8 mouse cellular contexts compared by ENCODE assay signal in genomic region chr15:86058394-86058915, GRCm38 (mm10). TPM values are rescaled to one million over a fixed set of nuclear protein-coding genes. Genes with fewer than 3 reads are reported as not detected.
DNase-seq lines count a peak whose midpoint lies in the region; ATAC-seq and TF ChIP-seq lines count a peak whose summit lies in the region.

No protein-coding gene starts in this region.

- peak overlapping the region; percentile 53 for H3K27ac ChIP-seq in heart, embryonic 12.5 days (ENCODE audit: poor library complexity, severe bottlenecking)
- peak overlapping the region; percentile 70 for H3K27ac ChIP-seq in kidney, postnatal 0 days
- peak overlapping the region; percentile 92 for H3K27ac ChIP-seq in liver, embryonic 11.5 days (ENCODE audit: low read depth, low read length)
- H3K27ac ChIP-seq in stomach, embryonic 14.5 days (ENCODE audit: low read length), result peak overlapping the region; percentile 58; the same call in 1 of the 2 replicates

- peak overlapping the region; percentile 98 for H3K9ac ChIP-seq in heart, embryonic 12.5 days
- peak overlapping the region; percentile 90 for H3K9ac ChIP-seq in kidney, postnatal 0 days (ENCODE audit: low read depth, low read length)
- H3K9ac ChIP-seq in liver, embryonic 11.5 days (ENCODE audit: low read depth, low read length), result peak overlapping the region; percentile 97
- peak overlapping the region; percentile 81 for H3K9ac ChIP-seq in stomach, embryonic 14.5 days (replicated peaks; ENCODE audit: low read depth, low read length)

- peak; percentile 92 for DNase-seq in CD4-positive helper T cell, adult 2 months (ENCODE audit: low read depth, low spot score)
- DNase-seq in brain, embryonic 18.5 days (ENCODE audit: low read depth, low spot score), result peak; percentile 84
- peak; percentile 83 for DNase-seq in kidney, postnatal 0 days (ENCODE audit: low spot score)
- peak; percentile 80 for DNase-seq in liver, embryonic 11.5 days (ENCODE audit: low spot score)
- peak; percentile 59 to 72 for DNase-seq in natural killer cell, adult 2 months (ENCODE audit: low spot score in 2 of 2)

- peak overlapping the region; percentile 90 for H3K4me3 ChIP-seq in heart, embryonic 12.5 days
- H3K4me3 ChIP-seq in kidney, postnatal 0 days (replicated peaks; ENCODE audit: low read depth, low read length), result peak overlapping the region; percentile 86
- peak overlapping the region; percentile 94 for H3K4me3 ChIP-seq in liver, embryonic 11.5 days (ENCODE audit: low read depth, low read length)
- H3K4me3 ChIP-seq in stomach, embryonic 14.5 days (ENCODE audit: low read depth, low read length), result peak overlapping the region; percentile 87

- no peaks in the 10 kb centered on the region for H3K9me3 ChIP-seq in heart, embryonic 12.5 days (replicated peaks)
- H3K9me3 ChIP-seq in kidney, postnatal 0 days (replicated peaks; ENCODE audit: low read length), result no peaks in the 10 kb centered on the region
- no peaks in the 10 kb centered on the region for H3K9me3 ChIP-seq in liver, embryonic 11.5 days (ENCODE audit: control insufficient read depth, low read length)
- H3K9me3 ChIP-seq in stomach, embryonic 14.5 days (ENCODE audit: control insufficient read depth, low read depth, low read length), result no peaks in the 10 kb centered on the region

- peaks cover 49% of the 10 kb centered on the region for H3K4me1 ChIP-seq in heart, embryonic 12.5 days (replicated peaks)
- H3K4me1 ChIP-seq in kidney, postnatal 0 days (replicated peaks; ENCODE audit: insufficient read depth, low read length), result peaks cover 44% of the 10 kb centered on the region
- H3K4me1 ChIP-seq in liver, embryonic 11.5 days (replicated peaks; ENCODE audit: control insufficient read depth, insufficient read depth, low read length), result peaks cover 73% of the 10 kb centered on the region
- peaks cover 28% of the 10 kb centered on the region for H3K4me1 ChIP-seq in stomach, embryonic 14.5 days (ENCODE audit: control insufficient read depth, insufficient read depth, low read length)

- 1% methylated on average over 69 of the region's 70 CpGs for WGBS in heart, embryonic 12.5 days
- under 1% methylated on average over 48 of the region's 70 CpGs for WGBS in kidney, postnatal 0 days
- WGBS in liver, embryonic 11.5 days, result under 1% methylated on average over 66 of the region's 70 CpGs
- WGBS in stomach, embryonic 14.5 days, result under 1% methylated on average over 39 of the region's 70 CpGs

- H3K36me3 ChIP-seq in heart, embryonic 12.5 days, result no peaks in the 10 kb centered on the region
- no peaks in the 10 kb centered on the region for H3K36me3 ChIP-seq in kidney, postnatal 0 days (ENCODE audit: insufficient read depth, low read length)
- H3K36me3 ChIP-seq in liver, embryonic 11.5 days (ENCODE audit: control insufficient read depth, insufficient read depth, low read length), result no peaks in the 10 kb centered on the region
- no peaks in the 10 kb centered on the region for H3K36me3 ChIP-seq in stomach, embryonic 14.5 days (ENCODE audit: control insufficient read depth, insufficient read depth, low read length)

- peak; percentile 50 for ATAC-seq in erythroid progenitor cell, adult 5-6 weeks (replicated peaks; ENCODE audit: low FRiP score, poor library complexity, severe bottlenecking)
- ATAC-seq in heart, embryonic 12.5 days (ENCODE audit: insufficient number of reproducible peaks, low FRiP score), result peak; percentile 77
- peak; percentile 60 for ATAC-seq in kidney, postnatal 0 days (replicated peaks; ENCODE audit: low FRiP score, low read depth)
- peak; percentile 74 for ATAC-seq in liver, embryonic 11.5 days (replicated peaks; ENCODE audit: low FRiP score)
- peak; percentile 70 for ATAC-seq in stomach, embryonic 14.5 days (ENCODE audit: insufficient number of reproducible peaks, insufficient read depth, low FRiP score, low read depth)

- no peaks in the 10 kb centered on the region; the same call in 1 of the 2 replicates for H3K27me3 ChIP-seq in heart, embryonic 12.5 days (replicated peaks)
- no peaks in the 10 kb centered on the region for H3K27me3 ChIP-seq in kidney, postnatal 0 days (ENCODE audit: insufficient read depth, low read length)
- H3K27me3 ChIP-seq in liver, embryonic 11.5 days (replicated peaks; ENCODE audit: control insufficient read depth, insufficient read depth, low read length), result no peaks in the 10 kb centered on the region
- no peaks in the 10 kb centered on the region for H3K27me3 ChIP-seq in stomach, embryonic 14.5 days (ENCODE audit: control insufficient read depth, insufficient read depth, low read length)

- TF ChIP-seq CTCF in kidney, postnatal 0 days (IDR thresholded peaks at IDR 0.05; ENCODE audit: low read depth), result no peak

- peak overlapping the region; percentile 86 for H3K4me2 ChIP-seq in heart, embryonic 12.5 days
- H3K4me2 ChIP-seq in kidney, postnatal 0 days (ENCODE audit: low read length), result peak overlapping the region; percentile 96
- peak overlapping the region; percentile 98 for H3K4me2 ChIP-seq in liver, embryonic 11.5 days
- H3K4me2 ChIP-seq in stomach, embryonic 14.5 days (replicated peaks; ENCODE audit: low read depth, low read length), result peak overlapping the region; percentile 96

RNA-seq across cellular contexts. Expression of gene Gramd4, which starts 1.0 kb away (rescaled TPM):
- total RNA-seq in erythroid progenitor cell, adult 5-6 weeks (2015; ENCODE audit: low replicate concordance), result 10.8 and 16.8 TPM in 2 replicates
- 18.9 and 37.5 TPM in 2 replicates for total RNA-seq in erythroid progenitor cell, adult 5-6 weeks (2017; ENCODE audit: low replicate concordance)
- polyA plus RNA-seq in heart, embryonic 12.5 days (2016; fragmentation: Nextera tagmentation; extraction: Ambion mirVana), result 14.3 and 14.8 TPM in 2 replicates
- 13.3 and 13.5 TPM in 2 replicates for polyA plus RNA-seq in kidney, postnatal 0 days (2015; fragmentation: Nextera tagmentation; extraction: Ambion mirVana)
- polyA plus RNA-seq in liver, embryonic 11.5 days (2014; fragmentation: Nextera tagmentation; extraction: Ambion mirVana), result 12.6 and 13.9 TPM in 2 replicates
- polyA plus RNA-seq in stomach, embryonic 14.5 days (2014; fragmentation: Nextera tagmentation; extraction: Ambion mirVana), result 7.2 and 7.6 TPM in 2 replicates

RNA-seq across cellular contexts. Expression of gene Celsr1, which starts 24.9 kb away (rescaled TPM):
- total RNA-seq in erythroid progenitor cell, adult 5-6 weeks (2015; ENCODE audit: low replicate concordance), result 1.1 and 1.3 TPM in 2 replicates
- total RNA-seq in erythroid progenitor cell, adult 5-6 weeks (2017; ENCODE audit: low replicate concordance), result 0.30 and 0.39 TPM in 2 replicates
- polyA plus RNA-seq in heart, embryonic 12.5 days (2016; fragmentation: Nextera tagmentation; extraction: Ambion mirVana), result 2.0 and 2.3 TPM in 2 replicates
- 2.9 TPM in 2 replicates for polyA plus RNA-seq in kidney, postnatal 0 days (2015; fragmentation: Nextera tagmentation; extraction: Ambion mirVana)
- polyA plus RNA-seq in liver, embryonic 11.5 days (2014; fragmentation: Nextera tagmentation; extraction: Ambion mirVana), result 0.53 and 1.4 TPM in 2 replicates
- polyA plus RNA-seq in stomach, embryonic 14.5 days (2014; fragmentation: Nextera tagmentation; extraction: Ambion mirVana), result 6.8 and 7.8 TPM in 2 replicates

Comparison
In these comparisons a context has a peak if more than half of its experiments do, and no peak if none do; other contexts are left out.
1. Peak in every context shown above with its lines: DNase-seq, ATAC-seq, H3K4me3 ChIP-seq and H3K27ac ChIP-seq.